Mouse (Mus musculus) kidney, postnatal 4 days (tissue): ENCODE measurements at regions not wholly inside any gene's neighbourhood (a gene's known extent, or its start where the extent isn't known, plus 50 kb on each side); places are given as distances from the start of the nearest gene placed in this dataset.

Experiments used
- DNase-seq, 2 experiments: peaks; one replicate each; pipeline ENCODE4 v3.0.0; 2021; ENCODE audit warnings: mixed read lengths in 2 of 2

DNA sequence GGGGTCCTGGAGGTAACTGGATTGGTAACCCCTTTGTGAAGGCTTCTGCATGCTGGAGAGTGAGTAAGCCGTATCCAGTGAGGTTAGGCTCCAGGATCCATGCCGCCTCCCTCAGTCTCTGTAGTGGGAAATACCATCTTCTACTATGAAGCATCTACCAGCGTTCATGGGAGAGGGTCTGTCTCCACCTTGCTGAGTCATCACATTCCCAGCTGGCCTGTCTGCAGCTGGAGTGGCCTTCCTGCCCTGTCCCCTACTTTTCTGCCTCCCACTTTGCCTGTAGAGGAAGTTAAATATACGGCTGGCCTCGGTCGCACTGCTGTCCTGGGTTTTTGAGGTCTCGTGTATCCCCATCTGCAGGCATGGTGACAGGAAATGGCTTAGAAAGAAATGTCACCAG lies 78.0 kb upstream of the Sec14l1 start:
- no peak for DNase-seq

DNA sequence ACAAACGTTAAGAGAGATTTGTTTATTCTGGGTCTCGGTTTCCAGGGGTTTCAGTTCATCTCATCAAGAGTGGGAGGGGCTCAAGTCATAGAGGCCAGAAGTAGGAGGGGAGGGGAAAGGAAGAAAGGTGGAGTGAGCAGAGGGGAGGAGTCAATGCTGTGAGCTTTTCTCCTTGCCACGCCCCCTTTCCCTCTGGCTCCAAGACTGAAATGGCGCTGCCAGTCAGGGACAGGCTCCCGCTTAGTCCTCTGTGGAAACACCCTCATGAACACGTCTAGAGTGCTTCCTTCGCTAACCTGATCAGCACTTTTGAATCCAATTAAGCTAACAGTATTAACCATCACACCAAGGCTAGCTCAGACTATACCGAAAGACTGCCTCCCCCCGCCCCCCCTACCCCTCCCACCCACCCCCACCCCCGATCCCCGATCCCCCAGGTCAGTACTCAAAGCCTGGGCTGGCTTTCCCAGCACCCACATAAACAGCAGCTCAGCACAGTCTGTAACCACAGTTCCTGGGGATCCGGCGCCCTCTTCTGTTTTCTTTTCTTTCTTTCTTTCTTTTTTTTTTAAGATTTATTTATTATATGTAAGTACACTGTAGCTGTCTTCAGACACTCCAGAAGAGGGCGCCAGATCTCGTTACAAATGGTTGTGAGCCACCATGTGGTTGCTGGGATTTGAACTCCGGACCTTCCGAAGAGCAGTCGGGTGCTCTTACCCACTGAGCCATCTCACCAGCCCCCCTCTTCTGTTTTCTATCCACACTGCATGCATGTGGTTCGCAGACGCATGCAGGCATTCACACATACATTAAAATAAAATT lies 76.5 kb upstream of the Sec14l1 start:
- DNase-seq, result peak; percentile 26 to 64

DNA sequence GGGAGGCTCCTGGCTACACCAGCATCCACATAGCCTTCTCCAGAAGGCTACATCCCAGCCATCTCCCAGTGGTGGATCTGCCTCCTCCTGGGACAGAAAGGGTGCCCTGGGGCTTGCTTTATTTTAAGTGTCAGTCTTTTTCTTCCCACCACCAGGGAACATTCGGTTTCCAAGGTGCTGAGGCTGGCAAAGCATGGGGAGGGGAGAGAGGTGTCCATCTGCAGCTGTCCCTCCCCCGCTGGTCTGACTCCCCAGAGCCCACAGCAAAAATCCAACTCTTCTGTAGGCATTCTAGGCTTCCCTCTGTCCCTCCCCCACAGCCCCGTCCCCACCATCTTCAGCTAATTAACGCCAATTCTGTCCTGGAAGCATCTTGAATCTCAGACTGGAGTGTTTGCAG lies 74.1 kb upstream of the Sec14l1 start:
- DNase-seq, result no peak

DNA sequence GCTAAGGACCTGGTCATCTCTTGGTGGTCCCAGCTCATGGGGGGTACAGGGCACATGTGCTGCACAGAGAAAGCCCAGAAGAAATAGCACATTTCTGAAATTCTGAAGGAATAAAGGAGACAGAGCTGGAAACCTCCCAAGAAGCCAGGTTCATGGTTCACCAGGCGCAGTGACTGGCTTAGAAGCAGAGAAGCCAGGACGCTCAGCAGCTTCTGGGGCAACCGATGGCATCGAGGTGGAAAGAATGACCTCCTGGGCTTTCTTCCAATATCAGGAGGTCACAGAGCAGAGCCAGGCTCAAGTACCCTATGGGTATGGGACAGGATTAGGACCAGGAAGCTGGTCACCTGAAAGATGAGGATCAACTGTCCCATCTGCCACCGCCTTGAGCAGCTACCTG lies 72.6 kb upstream of the Sec14l1 start:
- peak; percentile 24 to 43 for DNase-seq

DNA sequence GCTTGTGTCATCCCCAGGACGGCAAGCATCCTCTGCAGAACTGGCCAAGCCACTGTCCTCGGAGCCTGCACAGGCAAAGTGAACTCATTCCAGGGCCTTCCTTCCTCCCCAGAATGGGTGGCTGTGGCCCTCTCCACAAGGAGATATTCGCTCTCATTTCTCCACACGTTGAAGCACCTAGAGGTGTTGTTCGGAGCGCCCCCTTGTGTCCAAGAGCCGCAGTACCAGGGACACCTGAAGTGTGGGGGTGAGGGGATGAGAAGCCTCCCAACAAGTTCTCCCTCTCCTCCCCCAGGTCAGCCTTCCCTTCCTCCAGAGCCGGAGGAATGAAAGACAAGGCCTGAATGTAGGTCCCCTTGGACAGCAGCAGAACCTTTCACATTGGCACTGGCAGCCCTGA lies 71.4 kb upstream of the Sec14l1 start:
- peak; percentile 86 to 87 for DNase-seq

GRCm38 (mm10) chr11:117044731-117045130 lies 70.2 kb upstream of the Sec14l1 start:
- no peak for DNase-seq

DNA sequence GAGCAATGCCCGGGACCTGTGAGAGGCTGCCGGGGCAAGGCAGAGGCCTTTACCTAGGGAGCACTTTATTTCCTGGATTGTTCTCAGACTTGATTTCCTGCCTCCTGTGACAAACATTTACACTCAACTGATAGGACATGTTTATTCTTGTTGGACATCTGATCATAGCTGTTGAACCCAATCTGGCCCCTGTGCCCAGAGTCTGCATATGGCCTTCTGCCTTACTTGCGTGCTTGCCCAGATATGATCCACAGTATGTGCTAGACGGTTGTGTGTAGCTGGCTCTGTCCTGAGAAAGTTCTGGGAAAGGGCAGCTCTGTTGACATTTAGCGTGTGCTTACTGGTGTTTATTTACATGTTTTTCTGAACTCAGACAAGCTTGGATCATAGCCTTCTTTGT lies 68.3 kb upstream of the Sec14l1 start:
- DNase-seq, result no peak

- DNase-seq, result peak; percentile 69 to 79
These were observed 67.6 kb upstream of the Sec14l1 start for GRCm38 (mm10) chr11:117047172-117047950.

GRCm38 (mm10) chr11:117048911-117049310 lies 66.1 kb upstream of the Sec14l1 start:
- no peak for DNase-seq

DNA sequence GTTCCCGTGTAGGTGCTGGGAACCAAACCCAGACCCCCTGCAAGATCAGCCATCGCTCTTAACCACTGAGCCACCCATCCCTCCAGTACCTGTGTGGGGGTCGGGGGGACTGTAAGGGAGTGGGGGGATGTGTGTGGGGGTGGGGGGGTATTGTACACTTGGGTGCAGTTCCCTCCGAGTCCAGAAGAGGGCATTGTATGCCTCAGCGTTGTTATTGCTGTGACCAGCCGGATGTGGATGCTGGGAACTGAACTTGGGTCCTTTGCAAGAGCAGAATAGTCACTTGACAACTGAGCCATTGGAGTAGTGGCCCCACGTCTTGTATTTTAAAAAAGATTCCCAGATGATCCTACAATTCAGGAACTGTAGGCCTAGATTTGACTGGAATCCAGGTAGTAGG lies 64.2 kb upstream of the Sec14l1 start:
- no peak for DNase-seq

DNA sequence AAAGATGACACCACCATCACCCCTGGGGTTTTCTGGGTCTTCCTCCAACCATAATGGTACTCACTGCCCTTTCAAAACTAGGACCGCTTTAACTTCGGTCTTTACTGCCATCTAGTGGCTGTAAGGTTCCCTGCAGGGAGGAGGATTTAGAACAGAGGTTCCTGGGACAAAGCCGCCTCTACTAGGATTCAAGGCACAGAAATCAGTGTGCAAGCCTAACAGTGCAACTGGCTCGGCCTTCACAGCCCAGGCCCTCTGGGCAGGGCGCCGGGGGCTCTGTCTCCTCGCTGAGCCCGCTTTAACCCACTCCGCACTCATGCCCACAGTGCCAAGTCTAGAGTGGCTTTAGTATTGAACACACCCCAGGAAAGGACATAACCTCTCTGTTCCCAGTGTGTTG lies 58.0 kb upstream of the Sec14l1 start:
- peak; percentile 74 to 78 for DNase-seq

GRCm38 (mm10) chr11:117057451-117057850 lies 57.5 kb upstream of the Sec14l1 start:
- peak; percentile 67 to 69 for DNase-seq

- DNase-seq, result no peak
These were observed 55.8 kb upstream of the Sec14l1 start for GRCm38 (mm10) chr11:117059120-117059519.

DNA sequence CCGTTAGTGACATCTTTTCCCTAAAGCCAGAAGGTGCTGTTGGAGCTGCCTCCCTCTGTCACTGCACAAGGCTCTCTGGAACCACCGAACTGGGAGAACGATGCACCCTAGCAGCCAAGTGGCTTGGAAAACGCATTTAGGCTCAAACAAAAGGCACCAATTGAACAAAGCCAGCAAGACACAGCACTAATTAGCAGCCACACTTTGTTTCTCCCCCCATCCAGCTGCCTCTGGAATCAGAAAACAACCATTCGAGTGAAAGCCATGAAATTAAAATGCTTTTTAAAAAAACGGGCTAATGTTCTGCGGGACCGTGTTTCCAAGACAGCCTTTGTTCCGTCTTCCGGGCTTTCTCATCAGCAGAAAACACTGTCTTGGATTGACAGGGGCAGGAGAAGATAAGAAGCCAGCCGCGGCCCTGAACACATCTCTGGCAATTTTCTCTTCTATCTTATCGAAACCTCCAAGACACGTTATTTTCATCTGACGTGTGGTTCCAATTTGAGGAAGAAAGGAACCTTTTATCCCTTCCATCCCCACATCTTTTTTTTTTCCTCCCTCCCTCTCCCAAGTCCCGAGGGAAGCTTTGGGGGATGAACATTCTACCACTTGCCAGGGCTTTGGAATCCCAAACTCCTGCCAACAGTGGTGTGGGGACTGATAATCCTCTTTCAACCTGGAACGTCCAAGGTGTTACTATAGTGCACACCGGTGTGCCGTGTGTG lies 54.8 kb upstream of the Sec14l1 start:
- DNase-seq, result no peak

DNA sequence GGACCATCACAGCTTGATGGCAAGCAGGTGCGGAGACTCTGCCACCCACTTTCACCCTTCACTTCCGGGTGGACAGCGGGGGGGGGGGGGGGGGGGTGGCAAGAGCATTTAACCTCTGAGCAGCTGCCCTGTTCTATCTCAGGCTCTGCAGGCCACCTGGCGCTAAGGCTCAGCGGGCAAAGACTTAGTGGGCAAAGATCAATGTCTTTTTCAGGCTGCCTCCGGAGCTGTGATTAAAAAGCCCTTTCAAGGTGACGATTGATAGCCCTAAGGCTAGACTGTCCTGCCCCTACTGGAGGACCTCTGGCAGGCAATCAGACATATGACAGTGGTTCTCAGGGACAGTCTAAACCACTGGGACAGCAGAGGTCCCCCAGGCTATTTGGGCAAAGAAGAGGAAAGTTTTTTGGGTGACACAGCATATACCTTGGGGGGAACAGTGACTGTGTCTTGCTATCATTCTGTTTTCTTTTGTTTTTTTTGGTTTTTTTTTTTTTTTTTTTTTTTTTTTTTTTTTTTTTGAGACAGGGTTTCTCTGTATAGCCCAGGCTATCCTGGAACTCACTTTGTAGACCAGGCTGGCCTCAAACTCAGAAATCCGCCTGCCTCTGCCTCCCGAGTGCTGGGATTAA lies 54.1 kb upstream of the Sec14l1 start:
- DNase-seq, result no peak

GRCm38 (mm10) chr11:117062772-117063499 lies 52.0 kb upstream of the Sec14l1 start:
- no peak for DNase-seq
